Mouse (Mus musculus): Measurements from ENCODE around the gene Pdzd8.

GRCm38 (mm10) chr19:59351151-59351889 is 5.7 kb upstream of the Pdzd8 start:
- TF ChIP-seq CTCF (IDR thresholded peaks at IDR 0.05; ENCODE audit: low read depth, low read length) (no peak), POLR2A (IDR thresholded peaks at IDR 0.05; ENCODE audit: extremely low read depth, insufficient read depth, low read length) (no peak)

Data from liver, adult 2 months (tissue).